ENCODE assay signal across 20 mouse cellular contexts in the genomic region with DNA sequence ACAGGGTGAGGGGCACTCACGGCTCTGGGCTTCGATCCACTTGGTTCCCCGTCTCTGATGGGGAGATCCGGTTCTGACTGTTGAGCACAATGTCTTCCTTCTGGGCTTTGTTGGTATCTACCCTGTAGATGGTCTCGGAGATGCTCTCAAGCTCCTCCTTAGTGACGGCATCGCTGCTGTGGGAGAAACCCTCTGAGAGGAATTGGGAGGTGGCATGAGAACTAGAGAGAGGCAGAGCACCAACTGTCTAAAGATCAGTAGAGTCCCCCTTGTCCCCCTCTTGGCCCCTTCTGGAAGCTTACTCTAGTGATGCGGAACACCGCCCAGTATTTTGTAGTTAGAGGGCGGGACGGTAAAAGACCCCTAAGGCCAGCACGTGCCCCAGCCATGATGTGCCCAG. TPM values are rescaled to one million over a fixed set of nuclear protein-coding genes. Genes with fewer than 3 reads are reported as not detected.
DNase-seq lines count a peak whose midpoint lies in the region; ATAC-seq and TF ChIP-seq lines count a peak whose summit lies in the region.
"Had no signal": no experiment of that assay in that cellular context is flagged by ENCODE, and none has a peak within 500 bp of the region (broad histone marks: within the 10 kb centered on the region; RNA-seq: fewer than 3 reads in every experiment).

No protein-coding gene starts in this region.

- H3K79me2 ChIP-seq in heart, adult 2 months (replicated peaks; ENCODE audit: control insufficient read depth, insufficient read depth, low read length) = no peaks in the 10 kb centered on the region

- H3K4me2 ChIP-seq in kidney, embryonic 16.5 days (replicated peaks; ENCODE audit: low read depth, low read length) = no peak overlapping the region
- H3K4me2 ChIP-seq: heart, embryonic 11.5 days; hindbrain, embryonic 12.5 days; neural tube, embryonic 13.5 days had no signal

- peak overlapping the region; percentile 93 for H3K27ac ChIP-seq in heart, adult 2 months
- H3K27ac ChIP-seq in kidney, embryonic 16.5 days (ENCODE audit: low read length) = peak overlapping the region; percentile 77; the same call in 1 of the 2 replicates
- H3K27ac ChIP-seq in spleen, adult 2 months (ENCODE audit: insufficient read depth, low read length) = peak overlapping the region; percentile 45; the same call in 1 of the 2 replicates
- H3K27ac ChIP-seq: hindbrain, embryonic 12.5 days; left cerebral cortex, adult 2 months; liver, embryonic 14.5 days; neural tube, embryonic 13.5 days had no signal

- no peaks in the 10 kb centered on the region for H3K9me3 ChIP-seq in kidney, embryonic 16.5 days (ENCODE audit: low read length)
- H3K9me3 ChIP-seq: hindbrain, embryonic 12.5 days; neural tube, embryonic 13.5 days had no signal

- peak overlapping the region; percentile 13 for H3K4me3 ChIP-seq in heart, adult 2 months
- no peak overlapping the region for H3K4me3 ChIP-seq in kidney, embryonic 16.5 days (ENCODE audit: low read length)
- no peak overlapping the region for H3K4me3 ChIP-seq in spleen, adult 2 months (ENCODE audit: extremely low read depth, insufficient read depth, insufficient read length)
- H3K4me3 ChIP-seq: hindbrain, embryonic 12.5 days; left cerebral cortex, adult 2 months; megakaryocyte, embryonic 14.5 days; neural tube, embryonic 13.5 days had no signal

- no peak for TF ChIP-seq CTCF in heart, adult 2 months (IDR thresholded peaks at IDR 0.05)
- no peak for TF ChIP-seq CTCF in spleen, adult 2 months (IDR thresholded peaks at IDR 0.05; ENCODE audit: extremely low read depth, insufficient read depth, insufficient read length, insufficient replicate concordance)

- TF ChIP-seq EP300 in heart, adult 2 months (IDR thresholded peaks at IDR 0.05; ENCODE audit: insufficient read depth, low read depth, low read length) = no peak

- peaks cover 23% of the 10 kb centered on the region for H3K4me1 ChIP-seq in heart, adult 2 months (ENCODE audit: control insufficient read depth, insufficient read depth, low read length)
- peaks cover 18% of the 10 kb centered on the region for H3K4me1 ChIP-seq in kidney, embryonic 16.5 days (ENCODE audit: insufficient read depth, low read length)
- H3K4me1 ChIP-seq in spleen, adult 2 months (ENCODE audit: control insufficient read depth, insufficient read depth, insufficient read length) = peaks cover 19% of the 10 kb centered on the region; the same call in 1 of the 2 replicates

- no peak for DNase-seq in heart, adult 2 months
- no peak for DNase-seq in heart, postnatal 10 days
- DNase-seq in kidney, postnatal 4 days = no peak
- DNase-seq in spleen, adult 2 months (ENCODE audit: low read depth in 1 of 2, low spot score in 2 of 2) = no peak
- no peak for DNase-seq in spleen, postnatal 36 days (ENCODE audit: low spot score in 2 of 2)
- DNase-seq in thymus, postnatal 36 days = peak; percentile 48 to 50
- no peak for DNase-seq in Muller cell, postnatal 12 days (ENCODE audit: inconsistent ontology term)
- DNase-seq: cerebellum, adult 8-10 months; left cerebral cortex, postnatal 4 days; midbrain, embryonic 14.5 days; right cerebral cortex, adult 18-20 months had no signal

- H3K9ac ChIP-seq in heart, adult 2 months (ENCODE audit: low read depth, low read length) = peak overlapping the region; percentile 44
- H3K9ac ChIP-seq in kidney, embryonic 16.5 days (replicated peaks; ENCODE audit: low read length) = no peak overlapping the region
- H3K9ac ChIP-seq: hindbrain, embryonic 12.5 days; liver, embryonic 14.5 days; neural tube, embryonic 13.5 days had no signal

- TF ChIP-seq POLR2A in heart, adult 2 months (IDR thresholded peaks at IDR 0.05; ENCODE audit: insufficient read depth, low read depth, low read length) = no peak
- TF ChIP-seq POLR2A in spleen, adult 2 months (IDR thresholded peaks at IDR 0.05; ENCODE audit: low read depth, low read length) = no peak

- intact Hi-C loops in heart, adult 2 months (cut with DNase I) = loop anchor here (2.0 to 5.0 kb wide), 2 partner anchors 25 to 233 kb away; no protein-coding TSS in a partner anchor
- intact Hi-C loops in heart, postnatal 10 days (cut with DNase I) = loop anchor here (5.0 kb wide), 1 partner anchor 233 kb away; no protein-coding TSS in a partner anchor

- no peak for ATAC-seq in kidney, embryonic 16.5 days (ENCODE audit: low FRiP score, low TSS enrichment)
- ATAC-seq: inflammation-experienced regulatory T-cells, adult 6 months had no signal

- H3K27me3 ChIP-seq in heart, adult 2 months (ENCODE audit: control insufficient read depth, insufficient read depth, low read length) = no peaks in the 10 kb centered on the region
- no peaks in the 10 kb centered on the region for H3K27me3 ChIP-seq in kidney, embryonic 16.5 days (ENCODE audit: insufficient read depth, low read length)
- no peaks in the 10 kb centered on the region for H3K27me3 ChIP-seq in spleen, adult 2 months (ENCODE audit: control insufficient read depth, insufficient read depth, low read length)
- H3K27me3 ChIP-seq: hindbrain, embryonic 12.5 days; neural tube, embryonic 13.5 days had no signal

- no peaks in the 10 kb centered on the region for H3K36me3 ChIP-seq in heart, adult 2 months (ENCODE audit: control insufficient read depth, insufficient read depth, low read length)
- H3K36me3 ChIP-seq in kidney, embryonic 16.5 days (ENCODE audit: insufficient read depth, low read length) = no peaks in the 10 kb centered on the region
- H3K36me3 ChIP-seq in spleen, adult 2 months (ENCODE audit: control insufficient read depth, insufficient read depth, low read length) = no peaks in the 10 kb centered on the region
- H3K36me3 ChIP-seq: hindbrain, embryonic 12.5 days; neural tube, embryonic 13.5 days had no signal

- 73% methylated on average over 12 of the region's 12 CpGs for WGBS in heart, adult 2 months
- WGBS in kidney, embryonic 16.5 days = 86% methylated on average over 12 of the region's 12 CpGs
- 84% methylated on average over 12 of the region's 12 CpGs for WGBS in spleen, adult 2 months

RNA-seq across cellular contexts. Expression of a gene that starts 11.6 kb away (rescaled TPM):
- total RNA-seq in heart, adult 2 months (2021) = 1 to 10 TPM; 1.1 to 1.2 TPM
- polyA plus RNA-seq in heart, adult 2 months (2012; rRNA removed) = 2.4 TPM in 2 replicates
- total RNA-seq in heart, postnatal 10 days (2021) = 1 to 10 TPM; 3.8 to 4.0 TPM
- 0.45 and 0.60 TPM in 2 replicates for polyA plus RNA-seq in kidney, embryonic 16.5 days (2015; fragmentation: Nextera tagmentation; extraction: Ambion mirVana)
- polyA plus RNA-seq in spleen, adult 2 months (2012; rRNA removed) = 3.0 and 4.1 TPM in 2 replicates
- polyA plus RNA-seq: forebrain, embryonic 11.5 days; heart, embryonic 11.5 days; inflammation-experienced regulatory T-cells, adult 6 months had no signal

RNA-seq across cellular contexts. Expression of a gene that starts 13.9 kb away (rescaled TPM):
- 10 to 100 TPM; 12.7 to 14.2 TPM for total RNA-seq in heart, adult 2 months (2021)
- 4.4 and 7.4 TPM in 2 replicates for polyA plus RNA-seq in heart, adult 2 months (2012; rRNA removed)
- total RNA-seq in heart, postnatal 10 days (2021) = 10 to 100 TPM; 14.1 to 15.2 TPM
- polyA plus RNA-seq in kidney, embryonic 16.5 days (2015; fragmentation: Nextera tagmentation; extraction: Ambion mirVana) = 31.0 and 33.0 TPM in 2 replicates
- polyA plus RNA-seq in spleen, adult 2 months (2012; rRNA removed) = 2.0 and 2.1 TPM in 2 replicates

RNA-seq across cellular contexts. Expression of a gene that starts 48.3 kb away (rescaled TPM):
- 10 to 100 TPM; 21.5 to 27.9 TPM for total RNA-seq in heart, adult 2 months (2021)
- 44.4 and 57.0 TPM in 2 replicates for polyA plus RNA-seq in heart, adult 2 months (2012; rRNA removed)
- total RNA-seq in heart, postnatal 10 days (2021) = 10 to 100 TPM; 29.2 to 30.7 TPM
- polyA plus RNA-seq in kidney, embryonic 16.5 days (2015; fragmentation: Nextera tagmentation; extraction: Ambion mirVana) = 36.3 and 36.4 TPM in 2 replicates
- 28.8 and 33.6 TPM in 2 replicates for polyA plus RNA-seq in spleen, adult 2 months (2012; rRNA removed)
- polyA plus RNA-seq: inflammation-experienced regulatory T-cells, adult 6 months had no signal

RNA-seq across cellular contexts. Expression of a gene that starts 58.8 kb away (rescaled TPM):
- total RNA-seq in heart, adult 2 months (2021) = 10 to 100 TPM; 72.7 to 73.0 TPM
- polyA plus RNA-seq in heart, adult 2 months (2012; rRNA removed) = 82.8 and 85.3 TPM in 2 replicates
- 10 to 100 TPM; 62.0 to 71.0 TPM for total RNA-seq in heart, postnatal 10 days (2021)
- polyA plus RNA-seq in kidney, embryonic 16.5 days (2015; fragmentation: Nextera tagmentation; extraction: Ambion mirVana) = 81.7 and 81.9 TPM in 2 replicates
- polyA plus RNA-seq in spleen, adult 2 months (2012; rRNA removed) = 94.0 and 117 TPM in 2 replicates

Comparison
In these comparisons a context has a peak if more than half of its experiments do, and no peak if none do; other contexts are left out.
1. DNase-seq: peak in thymus, postnatal 36 days (2 of 2); none in heart, adult 2 months (0 of 2), heart, postnatal 10 days (0 of 2), kidney, postnatal 4 days (0 of 2), spleen, adult 2 months (0 of 2), spleen, postnatal 36 days (0 of 2) and Muller cell, postnatal 12 days (single experiment).
2. Peak in every context shown above with its lines, with median percentiles within 50 percentile points of each other: H3K27ac ChIP-seq.